Mouse (Mus musculus): ENCODE data around the gene Slc7a1. TPM values are rescaled to one million over a fixed set of nuclear protein-coding genes. Genes with fewer than 3 reads are reported as not detected.

Gene Slc7a1
- 10 to 100 TPM; 19.9 to 27.4 TPM for polyA plus RNA-seq (2017; shearing (Covaris generic))

GRCm38 (mm10) chr5:148399660-148400443 is at the start of gene Slc7a1:
TSS of gene Slc7a1 (minus strand) at chr5:148399904.

Other genes starting within 250 kb of the Slc7a1 start
- gene Ubl3, start 152.9 kb upstream of the Slc7a1 start, polyA plus RNA-seq (2017; shearing (Covaris generic)), result 100 to 1,000 TPM; 168 to 235 TPM

All from inflammation-experienced regulatory T-cells (primary cell).